Mouse (Mus musculus) ES-Bruce4 (cell line): Measurements from ENCODE around the gene Apoc4. TPM values are rescaled to one million over a fixed set of nuclear protein-coding genes. Genes with fewer than 3 reads are reported as not detected.

ENCODE experiments used
- H3K27ac ChIP-seq: 2 replicates; pipeline ENCODE4 v1.5.1; 2012; ENCODE audit warnings: low read length, inconsistent platforms; ENCODE audit not compliant: insufficient read depth
- H3K27me3 ChIP-seq: 2 replicates; pipeline ENCODE4 v1.6.1; 2012; ENCODE audit warnings: mild to moderate bottlenecking, low read length, inconsistent platforms; ENCODE audit not compliant: control insufficient read depth, poor library complexity, insufficient read depth, severe bottlenecking
- H3K36me3 ChIP-seq: 2 replicates; pipeline ENCODE4 v1.6.1; 2012; ENCODE audit warnings: inconsistent platforms, mild to moderate bottlenecking, low read length, moderate library complexity; ENCODE audit not compliant: control insufficient read depth, poor library complexity, insufficient read depth, severe bottlenecking
- H3K4me1 ChIP-seq: one replicate; pipeline ENCODE4 v1.8.1; 2011; ENCODE audit warnings: low read length; ENCODE audit not compliant: control insufficient read depth, insufficient read depth
- H3K4me3 ChIP-seq: 2 replicates; pipeline ENCODE4 v1.5.1; 2011; ENCODE audit warnings: low read depth, mild to moderate bottlenecking, low read length
- H3K9ac ChIP-seq: 2 replicates; pipeline ENCODE4 v1.6.1; 2012; ENCODE audit warnings: low read depth, mild to moderate bottlenecking, inconsistent platforms; ENCODE audit not compliant: poor library complexity, severe bottlenecking
- H3K9me3 ChIP-seq: replicated peaks from 2 replicates; pipeline ENCODE4 v1.6.1; 2012; ENCODE audit warnings: mild to moderate bottlenecking, low read length, inconsistent platforms; ENCODE audit not compliant: control insufficient read depth, poor library complexity, insufficient read depth, severe bottlenecking
- CTCF ChIP-seq: IDR thresholded peaks from one replicate; pipeline ENCODE4 v1.8.1; 2011; ENCODE audit warnings: low read depth, low read length
- EP300 ChIP-seq: IDR thresholded peaks from 2 replicates; pipeline ENCODE4 v1.6.1; 2011; ENCODE audit warnings: low read depth, low read length; ENCODE audit not compliant: insufficient read depth
- POLR2A ChIP-seq: IDR thresholded peaks from one replicate; pipeline ENCODE4 v1.8.1; 2011; ENCODE audit warnings: low read length; ENCODE audit not compliant: insufficient read depth
- polyA plus RNA-seq: library from polyadenylated mRNA; stranded (reverse); fragments of >200 nt; gene quantifications from 2 replicates; pipeline ENCODE4 v1.2.4, GENCODE M21; 2011; ENCODE audit warnings: low read depth; ENCODE audit not compliant: missing spikeins, insufficient read depth, insufficient read length

Apoc4 gene
- polyA plus RNA-seq, 1 experiment = 1.1 TPM

- peak; percentile 5 for TF ChIP-seq POLR2A
- TF ChIP-seq CTCF = peak; percentile 64
- TF ChIP-seq EP300 = peak; percentile 59; the same call in 1 of the 2 replicates
- Histone ChIP-seq H3K9ac (0 out of 2 replicates have a peak overlapping the region, but pooled peaks have one; percentile 6), H3K27me3 (no peaks in the 10 kb centered on the region), H3K36me3 (peaks cover 33% of the 10 kb centered on the region), H3K27ac (peak overlapping the region; percentile 94), H3K9me3 (no peaks in the 10 kb centered on the region), H3K4me1 (peaks cover 6% of the 10 kb centered on the region), H3K4me3 (no peak overlapping the region)
Observed at GRCm38 (mm10) chr7:19701069-19701761, 19.9 kb upstream of the Apoc4 start.

DNA sequence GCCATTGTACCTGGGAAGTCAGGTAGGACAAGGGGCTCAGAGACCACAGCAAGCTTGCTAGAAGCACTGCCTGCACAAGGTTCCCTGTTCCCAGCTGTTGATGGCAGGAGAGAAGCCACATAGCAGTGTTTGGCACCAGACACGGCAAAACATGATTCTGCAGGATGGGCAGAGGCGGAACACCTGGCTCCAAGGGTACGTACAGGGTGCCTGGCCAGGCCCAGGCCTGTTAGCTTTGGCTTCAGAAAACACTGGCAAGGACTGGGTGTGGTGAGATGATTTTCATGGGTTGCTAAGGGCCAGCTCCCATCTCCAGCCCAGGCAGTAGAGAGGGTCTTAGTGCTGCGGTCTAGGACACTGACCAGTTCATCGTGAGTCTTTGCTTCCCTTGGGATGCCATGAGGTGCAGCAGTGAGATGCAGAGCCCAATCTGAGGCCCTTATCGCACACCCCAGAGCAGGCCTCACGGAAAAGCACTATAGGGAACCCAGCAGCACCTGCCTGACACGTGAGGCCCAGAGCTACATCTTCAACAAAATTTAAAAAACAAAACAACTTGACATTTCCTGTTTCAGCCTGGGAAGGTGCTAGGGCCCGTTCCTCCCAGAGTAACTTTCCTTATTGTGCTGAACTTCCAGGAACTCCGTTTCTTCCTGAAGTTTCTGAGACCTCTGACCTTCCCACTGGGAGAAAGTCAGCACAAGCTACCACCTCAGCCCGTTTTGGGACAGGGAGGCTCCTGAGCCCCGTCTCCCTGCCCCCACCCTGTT is 19.2 kb upstream of the Apoc4 start:
- no peak for TF ChIP-seq CTCF
- TF ChIP-seq POLR2A = peak; percentile 6
- H3K9me3 ChIP-seq = no peaks in the 10 kb centered on the region
- H3K9ac ChIP-seq = 0 out of 2 replicates have a peak overlapping the region, but pooled peaks have one; percentile 24
- peak overlapping the region; percentile 94 for H3K27ac ChIP-seq
- peaks cover 35% of the 10 kb centered on the region for H3K36me3 ChIP-seq
- H3K27me3 ChIP-seq = no peaks in the 10 kb centered on the region
- H3K4me1 ChIP-seq = peaks cover 7% of the 10 kb centered on the region
- H3K4me3 ChIP-seq = no peak overlapping the region

- no peak overlapping the region for H3K4me3 ChIP-seq
- peaks cover 7% of the 10 kb centered on the region for H3K4me1 ChIP-seq
- TF ChIP-seq POLR2A = no peak
- no peak for TF ChIP-seq CTCF
- TF ChIP-seq EP300 = no peak
- H3K9ac ChIP-seq = 0 out of 2 replicates have a peak overlapping the region, but pooled peaks have one; percentile 24
- H3K9me3 ChIP-seq = no peaks in the 10 kb centered on the region
- no peaks in the 10 kb centered on the region for H3K27me3 ChIP-seq
- H3K27ac ChIP-seq = peak overlapping the region; percentile 94
- H3K36me3 ChIP-seq = peaks cover 31% of the 10 kb centered on the region
Observed at GRCm38 (mm10) chr7:19699827-19700148, 18.5 kb upstream of the Apoc4 start.

GRCm38 (mm10) chr7:19698907-19699826 is 17.9 kb upstream of the Apoc4 start, which contains the start of gene Apoe:
Gene Apoe, minus strand, starts transcription at chr7:19699188.
- H3K9me3 ChIP-seq = no peaks in the 10 kb centered on the region
- peak within 1 kb of the TSS; percentile 79 for H3K9ac ChIP-seq
- H3K27ac ChIP-seq = peak within 1 kb of the TSS; percentile 94
- peaks cover 28% of the 10 kb centered on the region for H3K36me3 ChIP-seq
- peak within 1 kb of the TSS; percentile 96 for H3K4me3 ChIP-seq
- H3K4me1 ChIP-seq = peaks cover 7% of the 10 kb centered on the region
- TF ChIP-seq EP300 = peak; percentile 89
- TF ChIP-seq CTCF = no peak
- TF ChIP-seq POLR2A = peak; percentile 96
- H3K27me3 ChIP-seq = no peaks in the 10 kb centered on the region

GRCm38 (mm10) chr7:19697949-19698906 is 16.9 kb upstream of the Apoc4 start:
- Histone ChIP-seq H3K4me1 (peaks cover 7% of the 10 kb centered on the region), H3K4me3 (peak overlapping the region; percentile 96), H3K9me3 (no peaks in the 10 kb centered on the region), H3K36me3 (peaks cover 28% of the 10 kb centered on the region), H3K27me3 (no peaks in the 10 kb centered on the region), H3K9ac (peak overlapping the region; percentile 79), H3K27ac (peak overlapping the region; percentile 77)
- TF ChIP-seq EP300 = 0 out of 2 replicates have a peak, but pooled peaks have one; percentile 16
- no peak for TF ChIP-seq POLR2A
- peak; percentile 17 for TF ChIP-seq CTCF
